Mouse (Mus musculus) MEL (cell line): ENCODE results near the gene Hist1h2af.

ENCODE experiments used
- CTCF ChIP-seq, 3 experiments: IDR thresholded peaks in 2 of 3; conservative IDR thresholded peaks in 1 of 3; 2 replicates each; pipeline ENCODE4 v1.5.1; 2011 to 2012; ENCODE audit warnings: low read length in 3 of 3, low read depth in 2 of 3, mild to moderate bottlenecking in 2 of 3, improper control_type of control experiment in 1 of 3, inconsistent platforms in 1 of 3, mixed read lengths in 1 of 3, moderate library complexity in 1 of 3; ENCODE audit not compliant: control insufficient read depth in 1 of 3, insufficient read depth in 1 of 3, poor library complexity in 1 of 3, severe bottlenecking in 1 of 3
- MAX ChIP-seq: IDR thresholded peaks from 2 replicates; pipeline ENCODE4 v1.6.1; 2011; ENCODE audit warnings: low read length, improper control_type of control experiment
- MEF2A ChIP-seq: IDR thresholded peaks from 2 replicates; pipeline ENCODE4 v1.6.1; 2014; ENCODE audit warnings: low read depth, mild to moderate bottlenecking, inconsistent platforms, low read length, improper control_type of control experiment; ENCODE audit not compliant: poor library complexity, insufficient replicate concordance, severe bottlenecking; ENCODE audit errors: extremely low read depth
- POLR2A ChIP-seq, 2 experiments: IDR thresholded peaks; 2 replicates each; pipeline ENCODE4 v1.6.1; 2011 to 2012; ENCODE audit warnings: low read length in 2 of 2, mild to moderate bottlenecking in 2 of 2, control low read depth in 1 of 2, improper control_type of control experiment in 1 of 2, low read depth in 1 of 2, moderate library complexity in 1 of 2; ENCODE audit not compliant: control insufficient read depth in 1 of 2, insufficient read depth in 1 of 2, poor library complexity in 1 of 2
- SMC3 ChIP-seq: IDR thresholded peaks from 2 replicates; pipeline ENCODE4 v1.6.1; 2011; ENCODE audit warnings: low read depth, low read length, improper control_type of control experiment
- USF2 ChIP-seq, 2 experiments: IDR thresholded peaks; 2 replicates each; pipeline ENCODE4 v1.6.1; 2011 to 2012; ENCODE audit warnings: improper control_type of control experiment in 2 of 2, low read length in 2 of 2, borderline replicate concordance in 1 of 2, inconsistent platforms in 1 of 2, low read depth in 1 of 2, mild to moderate bottlenecking in 1 of 2; ENCODE audit not compliant: insufficient read depth in 1 of 2

DNA sequence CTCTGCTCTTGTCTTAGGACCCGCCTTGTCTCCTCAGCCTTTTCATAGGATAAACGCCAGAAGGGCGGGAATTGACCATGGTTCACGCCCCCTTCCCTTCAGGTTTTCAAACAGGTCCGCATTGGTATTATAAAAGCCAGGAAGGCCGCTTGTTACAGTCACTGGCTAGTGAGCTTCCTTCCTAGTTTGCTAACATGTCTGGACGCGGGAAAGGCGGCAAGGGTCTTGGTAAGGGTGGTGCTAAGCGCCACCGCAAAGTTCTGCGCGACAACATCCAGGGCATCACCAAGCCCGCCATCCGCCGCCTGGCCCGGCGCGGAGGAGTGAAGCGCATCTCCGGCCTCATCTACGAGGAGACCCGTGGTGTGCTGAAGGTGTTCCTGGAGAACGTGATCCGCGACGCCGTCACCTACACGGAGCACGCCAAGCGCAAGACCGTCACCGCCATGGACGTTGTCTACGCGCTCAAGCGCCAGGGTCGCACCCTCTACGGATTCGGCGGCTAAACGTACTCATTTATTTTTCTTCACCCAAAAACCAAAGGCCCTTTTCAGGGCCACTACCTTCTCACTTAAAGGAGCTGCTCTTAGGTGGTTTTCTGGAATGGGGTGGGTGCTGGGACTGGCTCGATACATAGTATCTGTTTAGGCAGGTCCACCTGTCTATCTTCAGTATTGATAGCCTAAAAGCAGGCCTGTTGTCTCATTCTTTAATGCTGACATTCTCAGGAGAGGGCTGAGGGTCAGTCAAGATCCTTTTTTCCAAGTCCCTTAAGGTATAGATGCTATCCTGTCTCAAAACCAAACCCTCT, 47.9 kb downstream of the Hist1h2af start, which contains the start of gene Hist1h4d:
- no peak for TF ChIP-seq CTCF (IDR thresholded peaks at IDR 0.05 in 2 of 3, conservative IDR thresholded peaks at IDR 0.05 in 1 of 3; ENCODE audit: control insufficient read depth in 1 of 3, insufficient read depth in 1 of 3, low read depth in 2 of 3, low read length in 3 of 3, poor library complexity in 1 of 3, severe bottlenecking in 1 of 3)
- TF ChIP-seq USF2 (IDR thresholded peaks at IDR 0.05; ENCODE audit: borderline replicate concordance in 1 of 2, insufficient read depth in 1 of 2, low read depth in 1 of 2, low read length in 2 of 2), result no peak
- TF ChIP-seq MEF2A, result no peak
- TF ChIP-seq POLR2A (IDR thresholded peaks at IDR 0.05; ENCODE audit: control insufficient read depth in 1 of 2, insufficient read depth in 1 of 2, low read depth in 1 of 2, low read length in 2 of 2, poor library complexity in 1 of 2), result peak; percentile 99 to 100
- no peak for TF ChIP-seq SMC3
- TF ChIP-seq MAX, result no peak
